Mouse (Mus musculus) heart, postnatal 4 days (tissue): ENCODE results near the gene Nek7. TPM values are rescaled to one million over a fixed set of nuclear protein-coding genes. Genes with fewer than 3 reads are reported as not detected.
A peak's percentile ranks its signal among the peaks of the same experiment; 100 is the strongest.

Source experiments
- DNase-seq: peaks from one replicate; pipeline ENCODE4 v3.0.0; 2021
- total RNA-seq, 2 experiments: library from RNA; stranded (reverse); gene quantifications; 2 replicates each; pipeline ENCODE4 v1.2.3; 2021

The Nek7 gene
- total RNA-seq, 2 experiments from 2014 or later = 50.3 to 52.8 TPM

GRCm38 (mm10) chr1:138607862-138608261, 12.1 kb downstream of the Nek7 start:
- no peak for DNase-seq

- no peak for DNase-seq
These were observed 13.2 kb downstream of the Nek7 start for GRCm38 (mm10) chr1:138606771-138607170.

GRCm38 (mm10) chr1:138604736-138605135, 15.2 kb downstream of the Nek7 start:
- no peak for DNase-seq

GRCm38 (mm10) chr1:138603974-138604373, 16.0 kb downstream of the Nek7 start:
- DNase-seq = no peak

GRCm38 (mm10) chr1:138598087-138598486, 21.9 kb downstream of the Nek7 start:
- no peak for DNase-seq

GRCm38 (mm10) chr1:138596127-138596706, 23.7 kb downstream of the Nek7 start:
- peak; percentile 31 for DNase-seq

- no peak for DNase-seq
These were observed 25.0 kb downstream of the Nek7 start for GRCm38 (mm10) chr1:138594910-138595309.

GRCm38 (mm10) chr1:138593922-138594321, 26.0 kb downstream of the Nek7 start:
- no peak for DNase-seq

GRCm38 (mm10) chr1:138592466-138592865, 27.5 kb downstream of the Nek7 start:
- no peak for DNase-seq

- DNase-seq = no peak
These were observed 29.4 kb downstream of the Nek7 start for GRCm38 (mm10) chr1:138590451-138591022.

- no peak for DNase-seq
These were observed 30.8 kb downstream of the Nek7 start for GRCm38 (mm10) chr1:138589126-138589525.

- no peak for DNase-seq
These were observed 32.1 kb downstream of the Nek7 start for GRCm38 (mm10) chr1:138587812-138588211.

- DNase-seq = no peak
These were observed 33.0 kb downstream of the Nek7 start for GRCm38 (mm10) chr1:138586891-138587290.

GRCm38 (mm10) chr1:138584423-138585013, 35.4 kb downstream of the Nek7 start:
- DNase-seq = no peak

- no peak for DNase-seq
These were observed 37.7 kb downstream of the Nek7 start for GRCm38 (mm10) chr1:138582225-138582624.

GRCm38 (mm10) chr1:138579822-138580492, 40.0 kb downstream of the Nek7 start:
- DNase-seq = no peak

- DNase-seq = no peak
These were observed 40.7 kb downstream of the Nek7 start for GRCm38 (mm10) chr1:138579207-138579606.

GRCm38 (mm10) chr1:138576803-138577202, 43.1 kb downstream of the Nek7 start:
- DNase-seq = peak; percentile 52

GRCm38 (mm10) chr1:138576066-138576697, 43.8 kb downstream of the Nek7 start:
- no peak for DNase-seq

- DNase-seq = no peak
These were observed 44.3 kb downstream of the Nek7 start for GRCm38 (mm10) chr1:138575629-138576028.

- DNase-seq = no peak
These were observed 48.2 kb downstream of the Nek7 start for GRCm38 (mm10) chr1:138571565-138572361.

- DNase-seq = no peak
These were observed 48.9 kb downstream of the Nek7 start for GRCm38 (mm10) chr1:138571038-138571441.
